Mouse (Mus musculus) liver, embryonic 13.5 days (tissue): ENCODE results near the gene Pde4a. TPM values are rescaled to one million over a fixed set of nuclear protein-coding genes. Genes with fewer than 3 reads are reported as not detected.

Experiments used
- ATAC-seq: fragments of 200-750 bp; cut with Nextera tagmentation; 2 replicates; pipeline ENCODE4 v1.8.0; 2017; ENCODE audit warnings: low read depth, mild to moderate bottlenecking, moderate number of reproducible peaks, moderate library complexity
- DNase-seq: peaks from one replicate; pipeline ENCODE4 v3.0.0; 2022
- H3K27ac ChIP-seq: fragments of 300-500 bp; sonication (generic); 2 replicates; pipeline ENCODE4 v1.5.1; 2015; ENCODE audit warnings: moderate library complexity, mild to moderate bottlenecking, inconsistent platforms
- H3K27me3 ChIP-seq: fragments of 300-500 bp; sonication (generic); 2 replicates; pipeline ENCODE4 v1.6.1; 2015; ENCODE audit warnings: mild to moderate bottlenecking, inconsistent platforms
- H3K36me3 ChIP-seq: fragments of 300-500 bp; sonication (generic); 2 replicates; pipeline ENCODE4 v1.6.1; 2015; ENCODE audit warnings: mild to moderate bottlenecking, inconsistent platforms
- H3K4me1 ChIP-seq: fragments of 300-500 bp; sonication (generic); replicated peaks from 2 replicates; pipeline ENCODE4 v1.6.1; 2015; ENCODE audit warnings: inconsistent platforms
- H3K4me2 ChIP-seq: fragments of 300-500 bp; sonication (generic); 2 replicates; pipeline ENCODE4 v1.6.1; 2015; ENCODE audit warnings: inconsistent platforms, mild to moderate bottlenecking, moderate library complexity
- H3K4me3 ChIP-seq: fragments of 300-500 bp; sonication (generic); replicated peaks from 2 replicates; pipeline ENCODE4 v1.5.1; 2015; ENCODE audit warnings: mild to moderate bottlenecking, inconsistent platforms
- H3K9ac ChIP-seq: fragments of 300-500 bp; sonication (generic); 2 replicates; pipeline ENCODE4 v1.6.1; 2015; ENCODE audit warnings: mild to moderate bottlenecking, inconsistent platforms
- H3K9me3 ChIP-seq: fragments of 300-500 bp; sonication (generic); replicated peaks from 2 replicates; pipeline ENCODE4 v1.6.1; 2016; ENCODE audit warnings: inconsistent platforms
- WGBS: fragments of 180-500 bp; shearing (Covaris S2); methylation state at CpG from one replicate; pipeline ENCODE4 v1.1.7; 2015; ENCODE audit not compliant: insufficient replicate concordance; 5-methylcytosine and 5-hydroxymethylcytosine counted together
- polyA plus RNA-seq: library from polyadenylated mRNA; unstranded; fragments of >200 nt; fragmentation: Nextera tagmentation; extraction: Ambion mirVana; gene quantifications from 2 replicates; pipeline ENCODE4 v1.2.1, GENCODE M21; 2015

Gene Pde4a
- polyA plus RNA-seq, 1 experiment from 2014 or later: 2.0 TPM

DNA sequence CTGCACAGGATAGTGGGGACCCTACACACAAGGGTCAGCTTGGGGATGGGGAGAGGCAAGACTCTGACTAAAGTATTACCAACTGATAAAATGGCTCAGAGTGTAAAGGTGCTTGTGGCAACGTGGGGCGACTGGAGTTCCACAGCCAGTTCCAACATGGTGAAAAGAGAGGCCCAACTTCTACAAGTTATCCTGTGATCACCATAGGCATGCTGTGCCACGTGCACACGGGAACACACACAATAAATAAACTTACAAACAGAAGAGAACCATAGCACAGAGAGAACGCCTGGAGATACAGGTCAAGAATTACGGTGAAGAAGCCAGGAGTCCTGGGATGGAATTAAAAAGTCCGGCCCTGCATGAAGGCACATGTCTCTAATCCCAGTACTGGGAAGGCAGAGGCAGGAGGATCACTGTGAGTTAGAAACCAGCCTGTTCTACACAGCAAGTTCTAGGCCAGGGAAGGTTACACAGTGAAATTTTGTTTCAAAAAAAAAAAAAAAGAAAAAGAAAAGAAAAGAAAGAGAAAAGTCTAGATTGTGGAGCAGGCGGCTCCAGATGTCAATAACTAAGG is 16.3 kb upstream of the Pde4a start:
- H3K27ac ChIP-seq: peak overlapping the region; percentile 82
- H3K4me1 ChIP-seq: peaks cover 65% of the 10 kb centered on the region
- DNase-seq (no peak), ATAC-seq (no peak)
- peak overlapping the region; percentile 92 for H3K4me3 ChIP-seq
- H3K9me3 ChIP-seq: no peaks in the 10 kb centered on the region
- H3K27me3 ChIP-seq: no peaks in the 10 kb centered on the region
- H3K36me3 ChIP-seq: peaks cover 31% of the 10 kb centered on the region
- 3% methylated on average over 8 of the region's 8 CpGs for WGBS
- H3K9ac ChIP-seq: peak overlapping the region; percentile 92
- H3K4me2 ChIP-seq: peak overlapping the region; percentile 85

DNA sequence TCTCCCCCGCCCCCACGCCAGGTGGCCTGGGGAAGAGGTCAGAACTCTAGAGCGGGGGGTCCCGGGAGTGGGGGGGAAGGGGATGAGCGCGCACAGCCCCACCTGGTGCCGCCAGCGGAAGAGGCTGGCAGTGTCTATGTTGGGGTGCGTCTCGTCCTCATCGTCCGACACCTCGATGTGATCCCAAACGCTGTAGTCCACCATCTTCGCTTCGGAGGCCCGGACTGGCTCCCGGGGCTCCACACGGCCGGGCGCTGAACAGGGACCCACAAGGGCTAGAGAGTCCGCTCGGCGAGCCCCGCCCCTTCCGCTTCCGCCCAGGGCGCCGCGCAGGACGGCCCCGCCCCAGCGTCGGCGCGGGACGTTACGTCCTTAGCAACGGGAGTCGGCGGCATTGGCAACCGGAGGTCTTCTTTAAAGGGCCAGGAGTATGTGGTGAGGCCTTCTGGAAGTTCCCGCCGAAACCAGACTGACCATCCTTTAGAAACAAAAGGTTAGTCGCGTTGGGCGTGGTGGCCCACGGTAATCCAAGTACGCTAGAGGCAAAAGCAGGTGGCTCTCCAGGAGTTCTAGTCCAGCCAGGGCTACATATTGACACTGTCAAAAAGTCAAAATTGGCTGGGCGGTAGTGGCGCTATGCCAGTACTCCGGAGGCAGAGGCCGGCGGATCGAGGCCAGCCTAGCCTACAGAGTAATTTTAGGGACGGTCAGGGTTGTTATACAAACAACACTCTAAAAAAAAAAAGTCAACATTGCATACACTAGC is 15.7 kb upstream of the Pde4a start, which contains the start of gene Cdc37:
Gene Cdc37, minus strand, starts transcription at position 329 of the 766 bp plus-strand sequence.
- H3K4me2 ChIP-seq: peak within 1 kb of the TSS; percentile 85
- H3K9ac ChIP-seq: peak within 1 kb of the TSS; percentile 92
- H3K9me3 ChIP-seq: no peaks in the 10 kb centered on the region
- H3K36me3 ChIP-seq: peaks cover 24% of the 10 kb centered on the region
- 4% methylated on average over 55 of the region's 56 CpGs for WGBS
- peak within 1 kb of the TSS; percentile 92 for H3K4me3 ChIP-seq
- peaks cover 66% of the 10 kb centered on the region for H3K4me1 ChIP-seq
- peak within 1 kb of the TSS; percentile 82 for H3K27ac ChIP-seq
- ATAC-seq: peak; percentile 92
- no peaks in the 10 kb centered on the region for H3K27me3 ChIP-seq
- peak; percentile 89 for DNase-seq

DNA sequence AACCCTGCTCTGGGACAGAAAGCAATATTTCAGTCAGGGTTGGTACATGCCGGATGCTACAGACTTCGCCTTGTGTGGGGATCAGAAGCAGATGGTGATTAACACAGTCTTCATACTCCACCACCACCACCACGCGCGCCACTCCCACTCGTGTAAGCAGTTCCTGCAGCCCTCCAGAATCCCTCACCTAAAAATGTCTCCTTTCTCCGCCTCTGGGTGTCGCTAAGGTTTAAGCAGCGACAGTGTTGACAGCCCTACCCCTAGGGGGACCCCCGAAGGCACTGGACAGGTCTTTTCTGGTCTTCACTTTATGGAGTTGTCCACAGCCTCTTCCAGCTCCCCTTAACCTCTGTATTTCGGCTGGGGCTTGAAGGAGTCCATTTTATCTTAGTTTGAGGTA is 12.8 kb upstream of the Pde4a start:
- H3K27me3 ChIP-seq: 0 out of 2 replicates have a peak, but pooled peaks cover 3% of the 10 kb centered on the region
- H3K9me3 ChIP-seq: no peaks in the 10 kb centered on the region
- 2% methylated on average over 11 of the region's 11 CpGs for WGBS
- H3K9ac ChIP-seq: peak overlapping the region; percentile 44
- peaks cover 40% of the 10 kb centered on the region for H3K4me1 ChIP-seq
- peak; percentile 15 for DNase-seq
- ATAC-seq: no peak
- H3K4me3 ChIP-seq: peak overlapping the region; percentile 43
- 0 out of 2 replicates have a peak, but pooled peaks cover 3% of the 10 kb centered on the region for H3K36me3 ChIP-seq
- H3K4me2 ChIP-seq: peak overlapping the region; percentile 71
- H3K27ac ChIP-seq: no peak overlapping the region

DNA sequence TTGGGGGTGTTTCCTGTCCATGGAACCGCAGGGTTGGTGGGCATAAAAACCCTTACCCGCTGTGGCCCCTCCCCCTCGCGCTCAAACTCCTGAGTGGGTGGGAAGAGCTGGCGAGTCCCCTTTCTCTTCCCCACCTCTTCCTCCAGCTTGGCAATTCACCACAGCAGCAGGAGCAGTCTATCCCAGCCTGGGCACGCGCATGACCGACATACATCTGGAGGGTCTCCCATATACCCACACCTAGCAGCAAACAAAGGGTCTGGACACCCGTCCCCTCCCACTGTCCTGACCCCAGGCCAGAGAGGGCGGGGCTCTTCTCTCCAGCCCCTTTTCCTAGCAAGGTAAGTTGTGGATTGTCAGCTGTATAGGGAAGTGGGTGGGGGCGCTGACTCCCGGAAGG is 12.2 kb upstream of the Pde4a start:
- Histone ChIP-seq H3K4me1 (peaks cover 34% of the 10 kb centered on the region), H3K27ac (no peak overlapping the region), H3K9me3 (no peaks in the 10 kb centered on the region), H3K36me3 (no peaks in the 10 kb centered on the region), H3K27me3 (0 out of 2 replicates have a peak, but pooled peaks cover 3% of the 10 kb centered on the region), H3K4me2 (peak overlapping the region; percentile 71), H3K9ac (peak overlapping the region; percentile 44), H3K4me3 (peak overlapping the region; percentile 43)
- WGBS: 3% methylated on average over 12 of the region's 12 CpGs
- ATAC-seq (no peak), DNase-seq (no peak)

DNA sequence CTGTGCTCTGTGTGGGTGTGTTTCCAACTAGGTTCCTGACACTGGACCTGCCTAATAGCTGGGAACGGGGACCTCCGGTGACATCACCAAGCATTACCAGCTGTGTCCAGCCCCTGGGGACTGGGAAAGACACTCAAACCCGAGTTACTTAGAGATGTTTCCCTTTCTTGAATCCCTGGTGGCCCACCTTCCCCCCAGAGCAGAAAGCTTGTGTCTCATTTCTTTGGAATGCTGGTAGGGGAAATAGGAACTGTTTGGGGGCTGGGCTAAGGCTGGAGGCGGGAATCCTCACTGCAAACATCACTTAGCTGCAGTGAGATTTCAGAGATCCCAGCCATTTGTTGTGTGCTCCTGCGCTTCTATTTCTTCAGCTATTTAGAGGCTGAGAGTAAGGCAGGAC is 11.7 kb upstream of the Pde4a start:
- peak overlapping the region; percentile 3; the same call in 1 of the 2 replicates for H3K27ac ChIP-seq
- ATAC-seq: no peak
- H3K9ac ChIP-seq: peak overlapping the region; percentile 44; the same call in 1 of the 2 replicates
- peak overlapping the region; percentile 43 for H3K4me3 ChIP-seq
- no peak for DNase-seq
- peaks cover 6% of the 10 kb centered on the region; the same call in 1 of the 2 replicates for H3K27me3 ChIP-seq
- H3K36me3 ChIP-seq: no peaks in the 10 kb centered on the region
- H3K4me1 ChIP-seq: peaks cover 29% of the 10 kb centered on the region
- H3K4me2 ChIP-seq: peak overlapping the region; percentile 71
- WGBS: 23% methylated on average over 5 of the region's 5 CpGs
- no peaks in the 10 kb centered on the region for H3K9me3 ChIP-seq

DNA sequence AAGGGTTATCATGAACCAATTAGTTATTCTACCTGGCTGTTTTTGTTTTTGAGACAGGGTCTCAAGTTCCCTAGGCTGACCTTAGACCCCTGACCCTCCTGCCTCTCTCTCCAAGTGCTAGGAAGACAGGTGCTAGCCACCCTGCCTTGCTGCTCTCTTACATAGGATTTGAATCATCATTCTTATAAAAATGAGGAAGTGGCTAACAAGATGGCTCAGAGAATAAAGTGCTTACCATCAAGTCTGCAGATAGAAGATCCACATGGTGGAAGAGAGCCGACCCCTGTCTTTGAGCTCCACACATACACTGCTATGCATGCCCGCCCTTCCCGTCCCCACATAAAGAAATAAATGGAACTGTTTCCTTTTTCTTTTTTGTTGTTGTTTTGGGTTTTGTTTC is 10.7 kb upstream of the Pde4a start:
- WGBS: 55% methylated on average over 3 of the region's 3 CpGs

DNA sequence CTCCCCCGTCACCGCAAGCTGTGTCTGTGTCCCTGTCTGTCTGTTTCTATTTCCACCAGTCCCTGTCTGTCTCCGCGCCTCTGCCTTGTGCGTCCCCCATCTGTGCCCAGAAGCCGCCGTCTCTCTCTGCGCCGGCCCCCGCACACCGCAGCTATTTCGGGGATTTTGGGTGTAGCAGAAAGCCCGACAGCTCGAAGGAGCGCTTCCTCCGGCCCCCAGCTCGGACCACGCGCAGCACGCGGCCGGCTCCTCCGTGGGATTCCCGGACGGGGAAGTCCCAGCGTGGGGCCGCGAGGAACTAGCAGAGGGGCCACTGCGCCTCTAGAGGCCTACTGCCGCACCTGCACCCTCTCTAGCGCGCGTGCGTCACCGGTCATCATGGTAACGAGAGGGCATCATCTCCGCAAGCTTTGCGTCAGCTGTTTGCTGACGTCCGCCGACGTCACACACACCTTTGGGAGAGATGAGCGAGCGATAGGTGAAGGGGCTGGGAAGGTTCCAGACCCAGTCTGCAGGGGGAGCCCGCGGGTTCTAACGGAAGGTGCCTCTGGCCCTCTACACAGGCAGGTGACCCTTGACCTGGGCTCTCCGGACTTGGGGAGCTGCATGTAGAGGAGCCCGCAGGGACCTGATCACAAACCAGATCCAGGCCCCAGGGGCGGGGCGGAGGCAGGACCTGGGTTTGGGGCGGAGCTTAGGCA is 4.2 kb upstream of the Pde4a start:
- WGBS: under 1% methylated on average over 52 of the region's 52 CpGs
- Histone ChIP-seq H3K9ac (peak overlapping the region; percentile 76), H3K4me1 (peaks cover 47% of the 10 kb centered on the region), H3K4me3 (peak overlapping the region; percentile 66), H3K27me3 (peaks cover 57% of the 10 kb centered on the region), H3K36me3 (no peaks in the 10 kb centered on the region), H3K27ac (no peak overlapping the region), H3K9me3 (no peaks in the 10 kb centered on the region), H3K4me2 (peak overlapping the region; percentile 89)
- ATAC-seq (peak; percentile 69), DNase-seq (peak; percentile 80)

More for the DNA sequence above, 10.7 kb upstream of the Pde4a start:
- Histone ChIP-seq H3K9ac (no peak overlapping the region), H3K27me3 (peaks cover 6% of the 10 kb centered on the region; the same call in 1 of the 2 replicates), H3K27ac (no peak overlapping the region), H3K4me2 (no peak overlapping the region), H3K36me3 (no peaks in the 10 kb centered on the region), H3K9me3 (no peaks in the 10 kb centered on the region), H3K4me1 (peaks cover 24% of the 10 kb centered on the region), H3K4me3 (no peak overlapping the region)
- DNase-seq: no peak
- ATAC-seq: no peak

DNA sequence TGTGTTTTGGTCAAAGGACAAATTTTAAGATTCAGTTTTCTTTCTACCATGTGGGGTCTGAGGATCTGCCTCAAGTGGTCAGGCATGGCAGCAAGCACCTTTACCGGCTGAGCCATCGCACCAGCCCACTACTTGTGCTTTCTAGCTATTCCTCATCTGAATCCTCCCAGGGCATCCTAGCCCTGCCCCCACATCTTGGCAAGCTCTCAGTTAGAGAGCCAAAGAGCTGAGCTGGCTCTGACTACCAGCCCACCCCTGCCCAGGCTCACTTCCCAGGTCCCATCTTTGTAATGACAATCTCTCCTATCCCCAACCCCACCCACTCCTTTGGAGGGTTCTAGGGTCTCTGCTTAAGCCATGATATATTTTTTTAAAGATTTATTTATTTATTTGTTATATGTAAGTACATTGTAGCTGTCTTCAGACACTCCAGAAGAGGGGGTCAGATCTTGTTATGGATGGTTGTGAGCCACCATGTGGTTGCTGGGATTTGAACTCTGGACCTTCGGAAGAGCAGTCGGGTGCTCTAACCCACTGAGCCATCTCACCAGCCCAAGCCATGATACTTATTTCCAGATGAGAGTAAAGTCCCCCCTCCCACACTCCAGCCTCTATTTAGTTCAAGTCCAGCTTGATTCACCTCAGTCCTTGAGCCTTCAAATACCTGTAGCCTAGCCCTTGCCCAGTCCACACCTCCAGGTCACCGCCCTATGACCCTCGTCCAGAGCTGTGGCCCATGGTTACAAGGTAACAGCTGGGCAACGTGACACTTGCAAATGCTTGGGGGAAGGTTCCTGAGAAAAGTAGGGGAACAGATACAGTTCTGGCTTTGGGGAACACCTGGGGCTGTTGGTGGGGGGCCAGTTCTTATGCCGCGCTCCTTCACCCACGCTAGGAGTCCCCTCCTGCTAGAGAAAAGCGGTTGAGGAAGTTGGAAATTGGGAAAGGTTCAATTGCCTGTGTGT is 2.1 kb upstream of the Pde4a start:
- no peak for DNase-seq
- Histone ChIP-seq H3K4me3 (0 out of 2 replicates have a peak overlapping the region, but pooled peaks have one; percentile 18), H3K36me3 (no peaks in the 10 kb centered on the region), H3K9ac (no peak overlapping the region), H3K4me1 (peaks cover 67% of the 10 kb centered on the region), H3K4me2 (peak overlapping the region; percentile 39; the same call in 1 of the 2 replicates), H3K27me3 (peaks cover 64% of the 10 kb centered on the region), H3K9me3 (no peaks in the 10 kb centered on the region), H3K27ac (no peak overlapping the region)
- ATAC-seq: no peak
- WGBS: 38% methylated on average over 11 of the region's 11 CpGs

DNA sequence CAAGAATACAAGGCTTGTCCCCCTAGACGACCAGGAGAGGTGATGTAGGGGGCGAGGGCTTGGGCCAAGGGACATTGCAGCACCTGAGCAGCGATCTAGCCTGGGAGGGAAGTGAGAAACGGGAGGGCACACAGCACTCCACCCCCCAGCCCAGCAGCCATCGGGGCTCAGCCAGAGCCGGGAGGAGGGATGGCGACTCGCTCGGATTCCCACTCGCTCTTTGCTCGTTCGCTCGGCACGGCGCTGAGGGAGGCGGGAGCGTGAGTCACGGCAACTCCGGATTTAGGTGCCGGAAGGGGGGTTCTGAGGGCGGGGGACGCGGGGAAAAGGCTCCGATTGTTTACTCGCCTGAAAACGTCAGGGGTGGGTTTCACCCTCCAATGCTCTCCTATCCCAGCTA is 1.4 kb upstream of the Pde4a start:
- peaks cover 74% of the 10 kb centered on the region for H3K4me1 ChIP-seq
- DNase-seq (no peak), ATAC-seq (no peak)
- H3K9me3 ChIP-seq: no peaks in the 10 kb centered on the region
- H3K27ac ChIP-seq: no peak overlapping the region
- H3K4me3 ChIP-seq: peak overlapping the region; percentile 18; the same call in 1 of the 2 replicates
- peaks cover 61% of the 10 kb centered on the region for H3K27me3 ChIP-seq
- H3K36me3 ChIP-seq: no peaks in the 10 kb centered on the region
- WGBS: under 1% methylated on average over 26 of the region's 26 CpGs
- peak overlapping the region; percentile 39 for H3K4me2 ChIP-seq
- H3K9ac ChIP-seq: no peak overlapping the region

DNA sequence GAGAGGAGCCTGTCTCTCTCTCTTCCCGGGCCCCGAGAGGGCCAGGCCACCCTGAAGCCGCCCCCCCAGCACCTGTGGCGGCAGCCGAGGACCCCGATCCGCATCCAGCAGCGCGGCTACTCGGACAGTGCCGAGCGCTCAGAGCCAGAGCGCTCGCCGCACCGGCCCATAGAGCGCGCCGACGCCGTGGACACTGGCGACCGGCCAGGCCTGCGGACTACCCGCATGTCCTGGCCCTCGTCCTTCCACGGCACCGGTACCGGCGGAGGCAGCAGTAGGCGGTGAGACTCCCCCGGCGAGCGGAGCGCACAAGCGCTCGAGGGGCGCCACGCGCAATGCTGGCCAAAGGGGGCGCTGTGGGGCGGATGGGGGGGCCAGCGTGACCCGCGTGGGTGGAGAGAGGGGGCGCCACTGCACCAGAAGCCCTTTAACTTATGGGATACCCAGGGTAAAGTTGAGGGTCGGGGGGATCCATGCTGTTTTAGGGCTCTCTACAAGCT is 488 bp downstream of the Pde4a start:
- H3K27ac ChIP-seq: no peak overlapping the region
- H3K27me3 ChIP-seq: peaks cover 61% of the 10 kb centered on the region
- peak overlapping the region; percentile 78 for H3K4me2 ChIP-seq
- ATAC-seq (no peak), DNase-seq (no peak)
- peak overlapping the region; percentile 65 for H3K9ac ChIP-seq
- peak overlapping the region; percentile 59 for H3K4me3 ChIP-seq
- no peaks in the 10 kb centered on the region for H3K9me3 ChIP-seq
- no peaks in the 10 kb centered on the region for H3K36me3 ChIP-seq
- 2% methylated on average over 47 of the region's 47 CpGs for WGBS
- peaks cover 71% of the 10 kb centered on the region for H3K4me1 ChIP-seq
